Mouse (Mus musculus): ENCODE measurements around the gene Depdc5. TPM values are rescaled to one million over a fixed set of nuclear protein-coding genes. Genes with fewer than 3 reads are reported as not detected.
"Not testable (repeated sequence)": the region's sequence is repeated elsewhere in the genome, so short reads cannot be mapped to it uniquely, and the experiment has no call there.

Depdc5 gene
- polyA plus RNA-seq, 1 experiment from 2014 or later: 22.2 TPM

DNA sequence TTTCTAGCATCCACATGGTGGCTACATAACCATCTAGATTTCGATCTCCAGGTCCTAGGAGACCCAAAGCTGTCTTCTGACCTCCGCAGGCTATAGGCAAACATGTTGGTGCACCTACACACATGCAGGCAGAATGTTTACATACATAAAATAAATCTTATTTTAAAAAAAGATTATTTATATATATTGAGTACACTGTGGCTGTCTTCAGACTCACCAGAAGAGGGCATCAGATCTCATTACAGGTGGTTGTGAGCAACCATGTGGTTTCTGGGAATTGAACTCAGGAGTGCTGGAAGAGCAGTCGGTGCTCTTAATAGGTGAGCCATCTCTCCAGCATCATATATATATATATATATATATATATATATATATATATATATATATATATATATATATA, 50.6 kb downstream of the Depdc5 start:
- Histone ChIP-seq H3K4me3 (replicated peaks) (no peak overlapping the region), H3K4me1 (no peaks in the 10 kb centered on the region), H3K4me2 (replicated peaks) (no peak overlapping the region), H3K27ac (replicated peaks) (no peak overlapping the region), H3K9me3 (replicated peaks) (no peaks in the 10 kb centered on the region), H3K36me3 (peaks cover 50% of the 10 kb centered on the region), H3K27me3 (no peaks in the 10 kb centered on the region), H3K9ac (no peak overlapping the region)
- ATAC-seq (ENCODE audit: insufficient number of reproducible peaks, low FRiP score, low TSS enrichment, low read depth): no peak
- WGBS: 67% methylated on average over 3 of the region's 3 CpGs

- 90% methylated on average over 2 of the region's 2 CpGs for WGBS
Measured at GRCm38 (mm10) chr5:32919281-32919680, 55.8 kb downstream of the Depdc5 start.

DNA sequence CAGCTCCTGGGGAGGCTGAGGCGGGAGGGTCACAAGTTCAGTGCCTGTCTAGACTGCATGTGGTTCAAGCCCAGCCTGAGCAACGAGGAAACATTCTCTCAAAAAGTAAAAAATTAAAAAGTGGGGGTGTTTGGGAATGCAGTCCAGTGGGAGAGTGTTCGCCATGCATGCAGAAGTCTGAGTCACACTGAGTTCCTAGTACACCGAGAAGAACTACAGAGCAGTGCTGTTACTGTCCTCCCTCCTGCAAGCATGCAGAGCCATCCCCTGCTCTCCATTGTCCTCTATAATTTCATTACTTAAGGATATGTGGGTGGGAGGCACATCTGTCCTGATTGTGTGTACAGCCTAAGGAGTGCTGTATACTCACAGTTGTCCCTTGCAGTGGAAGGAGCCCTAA, 59.4 kb downstream of the Depdc5 start:
- no peak overlapping the region for H3K4me2 ChIP-seq (replicated peaks)
- WGBS: 88% methylated on average over 4 of the region's 4 CpGs
- H3K4me3 ChIP-seq (replicated peaks): no peak overlapping the region
- no peaks in the 10 kb centered on the region for H3K4me1 ChIP-seq
- H3K27me3 ChIP-seq: no peaks in the 10 kb centered on the region
- no peak overlapping the region for H3K27ac ChIP-seq (replicated peaks)
- ATAC-seq (ENCODE audit: insufficient number of reproducible peaks, low FRiP score, low TSS enrichment, low read depth): no peak
- no peaks in the 10 kb centered on the region for H3K9me3 ChIP-seq (replicated peaks)
- no peak overlapping the region for H3K9ac ChIP-seq
- H3K36me3 ChIP-seq: peaks cover 66% of the 10 kb centered on the region

More at GRCm38 (mm10) chr5:32919281-32919680, 55.8 kb downstream of the Depdc5 start:
- not testable (repeated sequence) for H3K4me1 ChIP-seq; ATAC-seq (ENCODE audit: insufficient number of reproducible peaks, low FRiP score, low TSS enrichment, low read depth); H3K4me3 ChIP-seq (replicated peaks); H3K9ac ChIP-seq; H3K4me2 ChIP-seq (replicated peaks); H3K9me3 ChIP-seq (replicated peaks); H3K27ac ChIP-seq (replicated peaks); H3K27me3 ChIP-seq
- H3K36me3 ChIP-seq: peaks cover 68% of the 10 kb centered on the region

DNA sequence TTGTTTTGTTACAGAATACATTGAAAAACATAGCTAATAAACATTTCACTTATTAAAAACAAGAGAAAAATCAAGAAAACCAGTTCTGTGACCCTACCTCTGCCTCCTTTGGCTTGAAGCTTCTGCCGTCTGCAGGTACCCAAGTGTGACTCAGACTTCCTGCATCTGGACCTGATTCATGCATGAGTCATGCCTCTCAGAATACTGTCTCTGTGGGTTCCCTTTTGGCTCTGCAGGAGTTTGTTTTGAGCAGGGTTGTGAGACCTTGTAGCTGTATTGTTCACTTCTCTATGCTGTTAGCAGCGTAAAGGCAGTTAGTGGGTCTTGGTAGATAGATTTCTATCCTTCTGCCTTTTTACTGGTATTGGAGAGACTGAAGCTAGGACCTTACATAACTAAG, 67.3 kb downstream of the Depdc5 start:
- Histone ChIP-seq H3K4me2 (replicated peaks) (no peak overlapping the region), H3K27ac (replicated peaks) (no peak overlapping the region), H3K4me3 (replicated peaks) (no peak overlapping the region), H3K27me3 (no peaks in the 10 kb centered on the region), H3K9me3 (replicated peaks) (no peaks in the 10 kb centered on the region), H3K9ac (no peak overlapping the region), H3K4me1 (no peaks in the 10 kb centered on the region), H3K36me3 (peaks cover 59% of the 10 kb centered on the region)
- WGBS: 46% methylated on average over 2 of the region's 2 CpGs
- ATAC-seq (ENCODE audit: insufficient number of reproducible peaks, low FRiP score, low TSS enrichment, low read depth): no peak

DNA sequence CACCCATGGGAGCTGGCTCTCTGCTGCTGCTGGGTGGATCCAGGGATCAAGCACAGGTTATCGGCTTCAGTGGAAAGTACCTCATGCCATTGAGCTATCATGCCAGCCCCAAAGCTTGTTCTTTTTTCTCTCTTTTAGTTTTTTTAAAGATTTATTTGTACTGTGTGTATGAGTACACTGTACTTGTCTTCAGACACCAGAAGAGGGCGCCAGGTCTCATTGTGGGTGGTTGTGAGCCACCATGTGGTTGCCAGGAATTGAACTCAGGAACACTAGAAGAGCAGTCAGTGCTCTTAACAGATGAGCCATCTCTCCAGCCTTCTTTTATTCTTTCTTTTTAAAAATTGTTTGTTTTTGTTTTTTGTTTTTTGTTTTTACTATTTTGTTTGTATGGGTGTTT, 71.2 kb downstream of the Depdc5 start:
- 72% methylated on average over 2 of the region's 2 CpGs for WGBS
- H3K27ac ChIP-seq (replicated peaks): no peak overlapping the region
- H3K36me3 ChIP-seq: peaks cover 59% of the 10 kb centered on the region
- no peaks in the 10 kb centered on the region for H3K27me3 ChIP-seq
- H3K4me3 ChIP-seq (replicated peaks): no peak overlapping the region
- no peak for ATAC-seq (ENCODE audit: insufficient number of reproducible peaks, low FRiP score, low TSS enrichment, low read depth)
- no peak overlapping the region for H3K4me2 ChIP-seq (replicated peaks)
- H3K9me3 ChIP-seq (replicated peaks): no peaks in the 10 kb centered on the region
- no peaks in the 10 kb centered on the region for H3K4me1 ChIP-seq
- H3K9ac ChIP-seq: no peak overlapping the region

DNA sequence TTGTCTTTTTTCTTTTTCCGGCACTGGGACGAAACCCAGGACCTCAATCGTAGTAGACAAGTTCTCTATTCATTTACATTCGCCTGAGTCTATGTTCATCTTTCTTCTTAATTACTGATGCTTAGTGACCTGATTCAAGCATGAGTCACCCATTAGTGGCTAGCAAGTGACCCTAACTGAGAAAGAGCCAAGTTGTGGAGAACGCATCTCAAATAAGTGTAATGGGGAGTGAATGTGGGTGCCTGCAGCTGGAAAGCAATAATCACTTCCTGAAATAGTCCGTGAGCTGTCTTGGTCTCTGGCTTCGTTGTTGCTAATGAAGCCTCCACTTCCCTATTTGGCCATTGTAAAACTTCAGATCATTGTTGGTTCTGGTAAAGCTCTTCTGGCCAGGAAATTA, 77.1 kb downstream of the Depdc5 start:
- H3K4me1 ChIP-seq: no peaks in the 10 kb centered on the region
- H3K27ac ChIP-seq (replicated peaks): no peak overlapping the region
- 92% methylated on average over 7 of the region's 7 CpGs for WGBS
- no peaks in the 10 kb centered on the region for H3K9me3 ChIP-seq (replicated peaks)
- H3K36me3 ChIP-seq: peaks cover 79% of the 10 kb centered on the region
- H3K4me2 ChIP-seq (replicated peaks): no peak overlapping the region
- no peaks in the 10 kb centered on the region for H3K27me3 ChIP-seq
- H3K4me3 ChIP-seq (replicated peaks): no peak overlapping the region
- ATAC-seq (ENCODE audit: insufficient number of reproducible peaks, low FRiP score, low TSS enrichment, low read depth): no peak
- H3K9ac ChIP-seq: no peak overlapping the region

GRCm38 (mm10) chr5:32941209-32941924, 77.9 kb downstream of the Depdc5 start:
- no peaks in the 10 kb centered on the region for H3K27me3 ChIP-seq
- WGBS: 97% methylated on average over 8 of the region's 8 CpGs
- no peak overlapping the region for H3K27ac ChIP-seq (replicated peaks)
- no peaks in the 10 kb centered on the region for H3K9me3 ChIP-seq (replicated peaks)
- H3K36me3 ChIP-seq: peaks cover 76% of the 10 kb centered on the region
- H3K4me1 ChIP-seq: no peaks in the 10 kb centered on the region
- H3K4me2 ChIP-seq (replicated peaks): no peak overlapping the region
- H3K9ac ChIP-seq: no peak overlapping the region
- H3K4me3 ChIP-seq (replicated peaks): no peak overlapping the region
- no peak for ATAC-seq (ENCODE audit: insufficient number of reproducible peaks, low FRiP score, low TSS enrichment, low read depth)

GRCm38 (mm10) chr5:32950077-32950476, 86.6 kb downstream of the Depdc5 start:
- Histone ChIP-seq H3K4me3 (replicated peaks) (no peak overlapping the region), H3K27me3 (no peaks in the 10 kb centered on the region), H3K4me2 (replicated peaks) (no peak overlapping the region), H3K9me3 (replicated peaks) (no peaks in the 10 kb centered on the region), H3K36me3 (peaks cover 53% of the 10 kb centered on the region), H3K4me1 (no peaks in the 10 kb centered on the region), H3K27ac (replicated peaks) (no peak overlapping the region), H3K9ac (no peak overlapping the region)
- 88% methylated on average over 6 of the region's 6 CpGs for WGBS
- no peak for ATAC-seq (ENCODE audit: insufficient number of reproducible peaks, low FRiP score, low TSS enrichment, low read depth)

- 86% methylated on average over 3 of the region's 3 CpGs for WGBS
- H3K27me3 ChIP-seq: no peaks in the 10 kb centered on the region
Measured at GRCm38 (mm10) chr5:32950702-32951274, 87.3 kb downstream of the Depdc5 start.

DNA sequence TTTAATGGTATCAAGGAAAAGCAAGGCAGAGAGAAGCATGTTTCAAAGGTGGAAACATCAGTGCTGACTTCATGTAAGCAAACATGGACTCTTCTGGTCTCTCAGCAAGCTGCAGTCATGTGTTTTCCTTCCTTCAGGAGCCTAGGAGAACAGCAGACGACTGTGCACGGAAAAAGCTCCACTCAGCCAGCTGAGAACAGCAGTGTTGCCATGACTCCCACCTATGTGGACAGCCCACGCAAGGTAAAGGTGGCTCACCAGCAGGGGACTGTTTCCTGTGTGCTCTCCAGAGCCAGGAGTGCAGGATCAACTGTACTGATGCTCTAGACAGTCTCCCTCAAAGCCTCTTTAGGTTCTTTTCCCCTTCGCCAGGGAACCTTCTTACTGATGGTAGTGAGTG, 92.2 kb downstream of the Depdc5 start:
- ATAC-seq (ENCODE audit: insufficient number of reproducible peaks, low FRiP score, low TSS enrichment, low read depth): no peak
- H3K9me3 ChIP-seq (replicated peaks): no peaks in the 10 kb centered on the region
- no peak overlapping the region for H3K4me3 ChIP-seq (replicated peaks)
- H3K27ac ChIP-seq (replicated peaks): no peak overlapping the region
- H3K4me2 ChIP-seq (replicated peaks): no peak overlapping the region
- no peaks in the 10 kb centered on the region for H3K4me1 ChIP-seq
- H3K27me3 ChIP-seq: no peaks in the 10 kb centered on the region
- no peak overlapping the region for H3K9ac ChIP-seq
- 91% methylated on average over 4 of the region's 4 CpGs for WGBS
- H3K36me3 ChIP-seq: peaks cover 48% of the 10 kb centered on the region

More at GRCm38 (mm10) chr5:32950702-32951274, 87.3 kb downstream of the Depdc5 start:
- ATAC-seq (ENCODE audit: insufficient number of reproducible peaks, low FRiP score, low TSS enrichment, low read depth): no peak
- Histone ChIP-seq H3K9me3 (replicated peaks) (no peaks in the 10 kb centered on the region), H3K36me3 (peaks cover 51% of the 10 kb centered on the region), H3K4me2 (replicated peaks) (no peak overlapping the region), H3K4me3 (replicated peaks) (no peak overlapping the region), H3K9ac (no peak overlapping the region), H3K4me1 (no peaks in the 10 kb centered on the region), H3K27ac (replicated peaks) (no peak overlapping the region)

DNA sequence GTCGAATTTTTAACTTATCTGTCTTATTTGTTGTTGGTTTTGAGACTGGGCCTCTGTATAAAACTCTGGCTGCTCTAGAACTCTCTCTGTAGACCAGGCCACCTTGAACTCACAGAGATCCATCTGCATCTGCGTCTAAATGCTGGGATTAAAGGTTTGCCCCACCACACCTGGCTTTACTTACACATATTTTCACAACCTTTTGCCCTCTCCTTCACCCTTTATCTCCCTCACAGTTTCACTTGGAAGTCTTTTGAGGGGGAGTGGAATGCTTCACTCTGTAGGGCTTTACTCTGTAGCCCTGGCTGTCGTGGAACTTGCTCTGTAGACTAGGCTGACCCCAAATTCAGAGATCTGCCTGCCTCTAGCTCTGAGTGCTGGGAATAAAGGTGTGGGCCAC, 98.1 kb downstream of the Depdc5 start:
- no peaks in the 10 kb centered on the region for H3K27me3 ChIP-seq
- WGBS: 61% methylated on average over 3 of the region's 3 CpGs
- H3K4me3 ChIP-seq (replicated peaks): no peak overlapping the region
- H3K9ac ChIP-seq: no peak overlapping the region
- H3K27ac ChIP-seq (replicated peaks): no peak overlapping the region
- H3K4me1 ChIP-seq: no peaks in the 10 kb centered on the region
- ATAC-seq (ENCODE audit: insufficient number of reproducible peaks, low FRiP score, low TSS enrichment, low read depth): no peak
- H3K9me3 ChIP-seq (replicated peaks): no peaks in the 10 kb centered on the region
- H3K4me2 ChIP-seq (replicated peaks): no peak overlapping the region
- peaks cover 68% of the 10 kb centered on the region for H3K36me3 ChIP-seq

- no peak for ATAC-seq (ENCODE audit: insufficient number of reproducible peaks, low FRiP score, low TSS enrichment, low read depth)
- 89% methylated on average over 1 of the region's 1 CpGs for whole genome bisulfite sequencing
- H3K4me3 ChIP-seq (replicated peaks): no peak overlapping the region
Measured at GRCm38 (mm10) chr5:32962581-32962980, 99.1 kb downstream of the Depdc5 start.

More at GRCm38 (mm10) chr5:32962581-32962980, 99.1 kb downstream of the Depdc5 start:
- Histone ChIP-seq H3K9me3 (replicated peaks) (no peaks in the 10 kb centered on the region), H3K36me3 (peaks cover 67% of the 10 kb centered on the region), H3K27ac (replicated peaks) (no peak overlapping the region), H3K4me2 (replicated peaks) (no peak overlapping the region), H3K27me3 (no peaks in the 10 kb centered on the region), H3K9ac (no peak overlapping the region), H3K4me1 (no peaks in the 10 kb centered on the region)
